Mouse (Mus musculus): Measurements from ENCODE around the gene Abl1.

- TF ChIP-seq MYOG (IDR thresholded peaks at IDR 0.05; ENCODE audit: control insufficient read depth, extremely low read depth, insufficient read length): no peak
- no peak for TF ChIP-seq CTCF (IDR thresholded peaks at IDR 0.05; ENCODE audit: control insufficient read depth, insufficient read depth, insufficient read length)
Observed at GRCm38 (mm10) chr2:31762853-31763252, 74.7 kb downstream of the Abl1 start.

Measured in C2C12 (cell line).